Mouse (Mus musculus) frontal cortex, postnatal 10 days (tissue): ENCODE results near the gene Gal3st2.
"Not testable (repeated sequence)": the region's sequence is repeated elsewhere in the genome, so short reads cannot be mapped to it uniquely, and the experiment has no call there.

Source experiments
- DNase-seq, 2 experiments: peaks; one replicate each; pipeline ENCODE4 v3.0.0; 2022; ENCODE audit warnings: low spot score in 2 of 2, mixed read lengths in 1 of 2

Gal3st2 gene

DNA sequence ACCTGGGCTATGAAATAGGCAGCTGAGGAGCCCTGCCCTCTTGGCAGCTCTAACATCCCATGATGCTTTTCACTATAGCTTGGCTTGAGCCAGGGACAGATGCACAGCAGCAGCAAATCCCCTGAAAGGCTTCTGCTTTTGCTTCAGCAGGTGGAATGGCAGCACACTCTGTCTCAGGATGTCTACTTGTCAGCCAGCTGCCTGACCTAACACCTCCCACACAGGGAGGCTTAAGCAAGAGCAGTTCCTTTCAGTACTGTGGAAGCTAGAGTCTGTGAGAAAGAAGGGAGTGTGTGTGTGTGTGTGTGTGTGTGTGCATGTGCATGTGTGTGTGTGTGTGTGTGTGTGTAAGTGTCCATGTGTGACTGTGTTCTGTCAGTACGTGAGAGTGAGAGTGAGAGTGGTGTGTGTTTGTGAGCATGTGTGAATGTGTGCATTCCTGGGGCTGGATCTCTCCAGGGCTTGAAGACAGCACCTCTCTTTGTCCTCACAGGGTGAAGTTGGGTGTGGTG is 10.5 kb downstream of the Gal3st2 start:
- DNase-seq = not testable (repeated sequence)

DNA sequence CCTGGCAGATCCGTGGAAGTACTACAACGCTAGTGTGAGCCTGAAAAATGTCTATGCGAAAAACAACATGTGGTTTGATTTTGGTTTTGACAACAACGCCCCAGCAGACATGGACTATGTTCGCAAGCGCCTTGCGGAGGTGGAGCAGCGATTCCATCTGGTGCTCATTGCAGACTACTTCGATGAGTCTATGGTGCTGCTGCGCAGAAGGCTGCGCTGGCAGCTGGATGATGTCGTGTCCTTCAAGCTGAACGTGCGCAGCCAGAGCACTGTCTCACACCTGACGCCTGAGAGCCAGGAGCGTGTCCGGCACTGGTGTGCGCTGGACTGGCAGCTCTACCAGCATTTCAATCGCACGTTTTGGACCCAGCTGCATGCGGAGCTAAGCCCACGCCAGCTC is 13.3 kb downstream of the Gal3st2 start:
- DNase-seq = not testable (repeated sequence)

DNA sequence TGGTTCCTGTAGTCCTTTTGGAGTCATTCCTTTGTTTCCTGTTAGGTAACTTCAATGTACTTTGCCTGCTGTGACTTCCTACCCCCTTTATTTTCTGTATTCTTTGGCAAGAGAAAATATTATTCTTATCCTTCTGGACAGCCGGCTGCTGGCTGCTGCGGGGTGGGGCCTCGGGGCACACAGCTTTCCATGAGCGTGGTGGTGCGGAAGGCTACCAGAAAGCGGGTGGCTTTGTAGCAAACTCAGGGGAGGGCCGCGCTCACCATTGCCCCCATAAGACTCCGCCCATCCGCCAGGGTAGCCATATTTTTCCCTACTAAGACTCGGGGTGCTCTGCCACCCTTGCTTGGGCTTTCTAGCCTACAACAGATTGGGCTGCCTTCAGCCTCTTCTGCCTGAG is 20.7 kb downstream of the Gal3st2 start:
- DNase-seq = not testable (repeated sequence)

DNA sequence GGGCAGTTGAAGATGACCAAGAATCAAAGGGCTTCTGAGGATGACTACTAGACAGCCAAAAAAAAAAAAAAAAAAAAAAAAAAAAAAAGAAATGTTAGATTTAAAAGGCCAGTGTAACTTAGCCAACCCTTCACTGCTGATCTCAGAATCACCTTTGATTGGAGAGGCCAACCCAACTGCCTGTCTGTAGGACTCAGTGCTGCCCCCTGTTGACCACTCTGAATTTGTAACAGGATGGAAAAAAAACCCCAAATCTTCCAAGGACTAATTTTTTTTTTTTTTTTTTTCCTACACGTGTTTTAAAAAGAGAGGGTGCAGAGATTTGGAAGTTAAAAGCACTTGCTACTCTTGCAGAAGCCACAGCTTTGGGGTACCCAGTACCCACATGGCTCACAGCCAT is 29.8 kb downstream of the Gal3st2 start:
- DNase-seq = not testable (repeated sequence)

DNA sequence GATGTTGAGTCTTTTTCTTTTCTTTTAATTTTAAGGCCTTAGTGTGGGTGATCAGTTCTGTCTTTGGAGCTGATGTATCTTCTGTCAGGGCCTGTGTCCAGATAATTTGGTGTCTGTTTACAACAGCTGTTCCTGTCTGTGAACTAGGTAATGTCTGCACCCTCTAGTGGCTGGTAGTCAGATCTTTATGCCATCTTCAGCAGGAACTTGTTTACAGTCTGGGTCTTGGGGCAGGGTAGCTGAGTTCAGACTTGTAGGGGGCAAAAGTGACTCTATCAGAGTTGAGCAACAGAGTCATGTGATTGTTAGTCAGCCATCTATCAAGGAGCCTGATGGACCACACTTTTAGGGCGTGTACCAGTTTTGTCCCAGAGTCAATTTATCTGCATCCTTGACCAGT is 36.3 kb downstream of the Gal3st2 start:
- not testable (repeated sequence) for DNase-seq

DNA sequence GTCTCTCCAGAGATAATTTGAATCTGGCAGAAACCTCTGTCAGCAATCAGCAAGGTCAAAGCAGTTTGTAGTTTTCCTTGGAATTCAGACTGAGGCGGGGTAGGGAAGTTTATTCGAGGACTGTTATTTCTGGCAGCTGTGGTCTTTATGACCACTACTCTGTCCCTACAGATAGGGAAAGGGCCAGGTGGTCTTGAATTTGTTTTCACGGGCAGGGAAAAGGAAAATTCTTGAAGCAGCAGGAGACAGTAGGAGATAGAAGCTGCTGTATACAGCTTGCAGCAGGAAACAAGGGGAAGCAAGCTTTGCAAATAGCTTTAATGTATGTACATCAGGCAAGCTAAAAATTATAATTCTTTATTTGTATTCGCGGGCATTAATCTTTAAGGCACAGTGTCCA is 40.2 kb downstream of the Gal3st2 start:
- not testable (repeated sequence) for DNase-seq

DNA sequence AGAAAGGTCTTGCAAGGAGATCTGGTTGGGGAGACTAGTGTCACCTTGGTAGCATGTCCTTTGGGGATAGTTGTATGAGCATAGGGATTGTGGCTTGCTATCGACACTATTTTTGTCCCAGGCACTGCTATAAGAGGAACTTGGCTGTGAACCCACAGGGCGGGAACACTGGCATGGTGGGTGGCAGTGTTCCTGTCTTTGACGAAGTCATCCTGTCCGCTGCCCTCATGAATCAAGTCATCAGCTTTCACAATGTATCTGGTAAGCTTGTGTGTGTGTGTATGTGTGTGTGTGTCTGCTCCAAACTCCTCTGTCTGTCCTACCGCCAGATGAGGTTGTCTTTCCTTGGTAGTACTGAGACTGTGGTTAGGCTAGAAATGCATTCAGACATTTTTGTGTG is 45.6 kb downstream of the Gal3st2 start:
- DNase-seq = not testable (repeated sequence)

DNA sequence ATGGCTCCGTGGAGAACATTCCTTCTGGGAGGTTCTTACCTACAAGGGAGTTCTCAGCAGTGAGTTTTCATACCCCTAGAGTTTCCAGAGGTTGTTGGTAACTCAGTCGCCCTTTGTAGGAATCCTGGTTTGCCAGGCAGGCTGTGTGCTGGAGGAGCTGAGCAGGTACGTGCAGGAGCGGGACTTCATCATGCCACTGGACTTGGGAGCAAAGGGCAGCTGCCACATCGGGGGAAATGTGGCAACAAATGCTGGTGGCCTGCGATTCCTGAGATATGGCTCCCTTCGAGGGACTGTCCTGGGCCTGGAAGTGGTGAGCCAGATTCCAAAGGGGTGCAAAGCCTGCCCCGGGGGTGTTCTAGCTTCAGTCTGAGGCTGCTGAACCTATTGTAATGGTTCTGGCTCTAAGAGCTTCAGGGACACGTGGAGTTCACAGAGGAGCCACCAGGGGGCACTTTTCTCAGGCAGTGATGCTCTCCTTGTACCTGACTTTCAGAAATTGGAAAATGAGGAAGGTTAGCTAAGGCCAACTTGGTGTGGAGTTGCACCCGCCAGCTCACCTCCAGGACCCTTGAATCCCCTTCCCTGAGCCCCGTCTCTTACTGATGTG is 48.0 kb downstream of the Gal3st2 start:
- not testable (repeated sequence) for DNase-seq

DNA sequence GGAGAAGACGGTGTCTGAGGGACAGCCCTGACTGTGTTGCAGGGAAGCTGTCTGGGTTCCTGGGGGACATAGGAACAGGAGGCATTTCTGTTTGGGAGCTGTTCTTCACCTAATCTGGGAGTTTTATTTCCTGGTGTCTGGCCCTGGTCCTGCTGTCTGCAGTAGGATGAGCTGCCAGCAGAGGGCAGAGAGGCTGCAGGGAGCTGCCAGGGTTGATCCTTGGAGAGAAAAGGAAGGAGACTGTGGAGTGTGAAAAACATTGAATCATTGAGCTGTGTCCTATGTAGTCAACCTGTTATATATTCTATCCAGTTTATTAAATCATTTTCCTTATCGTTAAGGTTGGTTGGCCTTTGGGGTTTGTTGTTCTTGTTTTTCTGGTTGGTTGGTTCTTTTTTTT is 50.8 kb downstream of the Gal3st2 start:
- DNase-seq = not testable (repeated sequence)

DNA sequence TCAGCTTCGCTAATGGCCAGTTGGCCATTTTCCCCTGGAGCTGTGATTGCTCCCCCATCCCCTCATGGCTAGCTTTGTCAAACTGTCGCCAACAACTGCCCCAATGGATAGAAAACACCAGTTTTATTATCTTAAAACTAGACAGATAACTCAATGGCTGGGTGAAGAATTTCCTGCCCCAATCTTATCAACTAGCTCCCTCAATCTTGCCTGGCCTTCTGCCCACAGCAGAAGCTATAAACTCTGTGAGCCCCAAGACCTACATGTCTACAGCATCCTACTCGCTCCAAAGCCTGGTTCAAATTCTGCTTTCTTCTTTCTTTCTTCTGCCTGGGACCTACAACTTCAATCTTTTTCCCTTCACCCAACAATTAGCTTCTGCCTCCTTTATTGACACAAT is 56.1 kb downstream of the Gal3st2 start:
- not testable (repeated sequence) for DNase-seq

DNA sequence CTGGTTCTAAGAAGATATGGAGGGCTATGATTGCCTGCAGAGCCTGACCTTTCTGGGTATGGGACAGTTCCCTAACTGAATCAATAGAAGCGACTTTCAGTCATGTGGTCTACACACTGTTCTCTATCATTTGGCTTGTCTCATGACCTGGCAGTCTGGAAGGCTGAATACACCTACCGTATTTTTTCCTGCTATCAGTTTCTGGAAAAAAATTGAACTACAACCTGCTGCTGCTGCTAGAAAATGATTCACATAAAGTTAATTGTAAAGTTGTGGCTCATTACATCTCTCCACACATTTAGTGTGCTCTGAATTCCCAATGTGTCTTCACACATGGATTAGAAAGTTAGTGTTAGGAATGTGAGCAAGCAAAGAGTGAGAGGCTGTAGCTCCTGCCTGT is 56.9 kb downstream of the Gal3st2 start, which contains the start of gene Gal3st2b:
Gene Gal3st2b (plus strand): TSS at position 301 of the 400 bp plus-strand sequence.
- not testable (repeated sequence) for DNase-seq

DNA sequence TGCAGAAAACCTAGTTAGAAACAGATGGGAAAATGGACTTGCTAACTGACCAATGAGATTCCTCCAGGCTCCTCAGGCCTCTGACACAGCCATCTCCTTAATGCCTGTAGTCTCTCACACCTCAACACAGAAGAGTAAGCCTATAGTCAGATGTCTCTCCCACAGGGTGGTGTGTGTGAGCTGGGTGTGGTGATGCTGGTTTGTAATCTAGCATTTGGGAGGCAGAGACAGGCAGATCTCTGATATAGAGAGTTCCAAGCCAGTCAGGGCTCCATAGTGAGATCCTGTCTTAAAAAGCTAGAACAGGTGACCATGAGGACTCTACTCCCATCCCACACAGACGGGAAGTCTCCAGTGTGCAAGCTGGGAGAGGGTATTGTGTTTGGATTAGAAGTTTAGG is 57.7 kb downstream of the Gal3st2 start:
- not testable (repeated sequence) for DNase-seq

DNA sequence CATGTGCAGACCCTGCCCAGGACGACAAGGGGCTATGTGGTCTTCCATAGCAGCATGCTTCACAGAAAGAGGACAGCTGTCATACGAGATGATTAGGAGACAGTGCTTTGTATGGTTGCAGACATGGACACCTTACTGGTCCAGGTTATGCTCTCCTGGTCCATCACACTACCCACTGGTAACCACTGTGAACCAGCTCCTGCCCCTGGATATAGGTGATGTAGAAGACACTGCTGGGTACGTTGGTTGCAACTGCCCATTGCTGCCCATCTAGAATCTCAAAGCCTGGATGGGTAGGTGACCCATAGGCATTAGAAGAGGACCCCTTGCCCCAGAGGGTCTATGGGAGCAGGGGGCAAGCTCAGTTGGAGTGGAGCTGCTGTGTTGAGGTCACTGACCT is 58.2 kb downstream of the Gal3st2 start:
- not testable (repeated sequence) for DNase-seq

DNA sequence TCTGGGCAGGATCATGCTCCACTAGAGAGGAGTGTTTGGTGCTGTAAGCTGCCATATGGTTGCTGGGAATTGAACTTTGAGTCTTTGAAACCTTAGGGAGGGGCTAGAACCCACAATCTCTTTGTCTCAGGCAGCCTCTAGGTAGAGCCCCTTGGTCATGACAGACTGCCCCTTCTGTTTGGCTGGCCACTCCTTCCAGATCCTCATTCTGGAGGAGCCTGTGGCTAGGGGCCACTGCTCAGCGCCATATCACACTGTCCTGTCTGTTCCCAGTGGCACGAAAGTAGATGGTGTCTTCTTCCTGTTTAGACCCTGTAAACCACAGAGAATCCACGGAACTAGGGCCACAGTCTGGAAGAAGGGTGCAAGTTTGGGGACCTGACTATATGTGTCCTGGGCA is 61.5 kb downstream of the Gal3st2 start:
- not testable (repeated sequence) for DNase-seq

DNA sequence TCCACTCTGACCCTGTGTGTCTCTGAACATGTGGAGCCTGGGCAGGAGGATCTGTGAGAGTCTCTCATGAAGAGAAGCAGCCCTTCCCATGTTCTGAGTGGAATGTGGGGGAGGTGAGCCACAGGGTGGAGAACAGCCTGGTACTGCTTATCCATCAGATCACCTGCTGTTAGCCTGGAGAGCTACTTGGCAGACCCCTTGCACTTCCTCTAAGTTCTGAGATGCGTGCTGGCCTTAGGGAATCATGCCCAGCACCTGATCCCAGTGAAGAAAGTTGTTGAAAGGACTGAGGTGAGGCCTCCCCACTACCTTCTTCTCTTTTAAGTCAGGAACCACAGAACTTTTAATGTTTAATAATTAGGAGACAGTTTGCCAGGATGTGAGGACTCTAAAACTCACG is 62.0 kb downstream of the Gal3st2 start:
- not testable (repeated sequence) for DNase-seq
